Comparison of ENCODE assay signal across 13 mouse cellular contexts in genomic region chr15:79404277-79404676, GRCm38 (mm10). TPM values are rescaled to one million over a fixed set of nuclear protein-coding genes. Genes with fewer than 3 reads are reported as not detected.
A peak's percentile ranks its signal among the peaks of the same experiment; 100 is the strongest.
DNase-seq lines count a peak whose midpoint lies in the region; ATAC-seq and TF ChIP-seq lines count a peak whose summit lies in the region.
"Had no signal": no experiment of that assay in that cellular context is flagged by ENCODE, and none has a peak within 500 bp of the region (broad histone marks: within the 10 kb centered on the region; RNA-seq: fewer than 3 reads in every experiment).

No protein-coding gene starts in this region.

- H3K4me1 ChIP-seq in forebrain, embryonic 10.5 days, result peaks cover 50% of the 10 kb centered on the region
- H3K4me1 ChIP-seq in forebrain, embryonic 11.5 days (replicated peaks; ENCODE audit: control insufficient read depth, insufficient read depth, low read length), result peaks cover 8% of the 10 kb centered on the region; the same call in 1 of the 2 replicates
- H3K4me1 ChIP-seq in hindbrain, embryonic 15.5 days (replicated peaks), result peaks cover 42% of the 10 kb centered on the region
- H3K4me1 ChIP-seq in hindbrain, embryonic 12.5 days, result peaks cover 40% of the 10 kb centered on the region
- peaks cover 24% of the 10 kb centered on the region for H3K4me1 ChIP-seq in lung, postnatal 0 days (ENCODE audit: insufficient read depth, low read depth, low read length)
- peaks cover 44% of the 10 kb centered on the region for H3K4me1 ChIP-seq in limb, embryonic 15.5 days

- H3K9me3 ChIP-seq in forebrain, embryonic 10.5 days, result no peaks in the 10 kb centered on the region
- no peaks in the 10 kb centered on the region for H3K9me3 ChIP-seq in forebrain, embryonic 11.5 days (ENCODE audit: control insufficient read depth, low read length)
- H3K9me3 ChIP-seq in hindbrain, embryonic 15.5 days, result no peaks in the 10 kb centered on the region
- no peaks in the 10 kb centered on the region for H3K9me3 ChIP-seq in hindbrain, embryonic 12.5 days (replicated peaks)
- no peaks in the 10 kb centered on the region for H3K9me3 ChIP-seq in lung, postnatal 0 days (ENCODE audit: low read length)
- no peaks in the 10 kb centered on the region for H3K9me3 ChIP-seq in limb, embryonic 15.5 days
- H3K9me3 ChIP-seq: heart, embryonic 10.5 days; midbrain, embryonic 15.5 days had no signal

- WGBS in forebrain, embryonic 10.5 days, result 67% methylated on average over 1 of the region's 1 CpGs
- WGBS in forebrain, embryonic 11.5 days, result 70% methylated on average over 1 of the region's 1 CpGs
- WGBS in hindbrain, embryonic 15.5 days, result 81% methylated on average over 1 of the region's 1 CpGs
- 80% methylated on average over 1 of the region's 1 CpGs for WGBS in hindbrain, embryonic 12.5 days
- WGBS in lung, postnatal 0 days, result 92% methylated on average over 1 of the region's 1 CpGs
- 29% methylated on average over 1 of the region's 1 CpGs for WGBS in limb, embryonic 15.5 days

- ATAC-seq in forebrain, embryonic 11.5 days (replicated peaks; ENCODE audit: low FRiP score), result no peak
- ATAC-seq in hindbrain, embryonic 15.5 days (ENCODE audit: low FRiP score, low read depth), result no peak
- no peak for ATAC-seq in hindbrain, embryonic 12.5 days (ENCODE audit: low FRiP score)
- no peak for ATAC-seq in lung, postnatal 0 days
- no peak for ATAC-seq in limb, embryonic 15.5 days (ENCODE audit: insufficient number of reproducible peaks, low FRiP score, low TSS enrichment, low read depth)
- ATAC-seq: Patski had no signal

- DNase-seq in forebrain, embryonic 10.5 days (ENCODE audit: extremely low spot score, low spot score), result no peak
- no peak for DNase-seq in forebrain, embryonic 11.5 days (ENCODE audit: low spot score)
- DNase-seq in lung, postnatal 0 days (ENCODE audit: low spot score), result no peak
- DNase-seq in lung, postnatal 25 days (ENCODE audit: low spot score), result no peak
- DNase-seq in kidney, adult 8-10 months, result no peak
- DNase-seq: lung, postnatal 14 days; thymus, postnatal 4 days had no signal

- no peak overlapping the region for H3K9ac ChIP-seq in forebrain, embryonic 11.5 days (ENCODE audit: low read length)
- no peak overlapping the region for H3K9ac ChIP-seq in hindbrain, embryonic 15.5 days
- no peak overlapping the region for H3K9ac ChIP-seq in hindbrain, embryonic 12.5 days
- no peak overlapping the region for H3K9ac ChIP-seq in lung, postnatal 0 days (replicated peaks; ENCODE audit: low read depth)
- H3K9ac ChIP-seq in limb, embryonic 15.5 days, result no peak overlapping the region

- no peak for TF ChIP-seq EP300 in lung, postnatal 0 days (IDR thresholded peaks at IDR 0.05)

- H3K36me3 ChIP-seq in forebrain, embryonic 10.5 days (replicated peaks), result no peaks in the 10 kb centered on the region
- no peaks in the 10 kb centered on the region for H3K36me3 ChIP-seq in forebrain, embryonic 11.5 days (ENCODE audit: control insufficient read depth, insufficient read depth, low read length)
- no peaks in the 10 kb centered on the region for H3K36me3 ChIP-seq in hindbrain, embryonic 15.5 days
- H3K36me3 ChIP-seq in hindbrain, embryonic 12.5 days, result no peaks in the 10 kb centered on the region
- no peaks in the 10 kb centered on the region for H3K36me3 ChIP-seq in lung, postnatal 0 days (ENCODE audit: insufficient read depth, low read length)
- H3K36me3 ChIP-seq in limb, embryonic 15.5 days, result no peaks in the 10 kb centered on the region
- H3K36me3 ChIP-seq: heart, embryonic 10.5 days; midbrain, embryonic 15.5 days had no signal

- no peak for TF ChIP-seq CTCF in lung, postnatal 0 days (IDR thresholded peaks at IDR 0.05)

- H3K4me2 ChIP-seq in forebrain, embryonic 11.5 days (ENCODE audit: low read depth, low read length, severe bottlenecking), result no peak overlapping the region
- H3K4me2 ChIP-seq in hindbrain, embryonic 15.5 days, result peak overlapping the region; percentile 90
- H3K4me2 ChIP-seq in hindbrain, embryonic 12.5 days (replicated peaks), result no peak overlapping the region
- no peak overlapping the region for H3K4me2 ChIP-seq in lung, postnatal 0 days (replicated peaks; ENCODE audit: low read depth, low read length)
- H3K4me2 ChIP-seq in limb, embryonic 15.5 days, result no peak overlapping the region

- H3K4me3 ChIP-seq in forebrain, embryonic 10.5 days, result 0 out of 2 replicates have a peak overlapping the region, but pooled peaks have one; percentile 98
- no peak overlapping the region for H3K4me3 ChIP-seq in forebrain, embryonic 11.5 days (ENCODE audit: low read depth, low read length)
- no peak overlapping the region for H3K4me3 ChIP-seq in hindbrain, embryonic 15.5 days
- no peak overlapping the region for H3K4me3 ChIP-seq in hindbrain, embryonic 12.5 days
- H3K4me3 ChIP-seq in lung, postnatal 0 days (ENCODE audit: low read depth, low read length), result no peak overlapping the region
- H3K4me3 ChIP-seq in limb, embryonic 15.5 days, result no peak overlapping the region

- H3K27ac ChIP-seq in forebrain, embryonic 10.5 days, result no peak overlapping the region
- no peak overlapping the region for H3K27ac ChIP-seq in forebrain, embryonic 11.5 days (ENCODE audit: low read depth, low read length)
- H3K27ac ChIP-seq in hindbrain, embryonic 15.5 days (replicated peaks), result no peak overlapping the region
- no peak overlapping the region for H3K27ac ChIP-seq in hindbrain, embryonic 12.5 days
- 0 out of 2 replicates have a peak overlapping the region, but pooled peaks have one; percentile 62 for H3K27ac ChIP-seq in lung, postnatal 0 days (ENCODE audit: low read length)
- H3K27ac ChIP-seq in limb, embryonic 15.5 days, result peak overlapping the region; percentile 88; the same call in 1 of the 2 replicates

- peaks cover 17% of the 10 kb centered on the region for H3K27me3 ChIP-seq in forebrain, embryonic 10.5 days (ENCODE audit: poor library complexity, severe bottlenecking)
- no peaks in the 10 kb centered on the region for H3K27me3 ChIP-seq in forebrain, embryonic 11.5 days (ENCODE audit: control insufficient read depth, insufficient read depth, low read length)
- 0 out of 2 replicates have a peak, but pooled peaks cover 2% of the 10 kb centered on the region for H3K27me3 ChIP-seq in hindbrain, embryonic 15.5 days
- H3K27me3 ChIP-seq in hindbrain, embryonic 12.5 days, result peaks cover 10% of the 10 kb centered on the region; the same call in 1 of the 2 replicates
- no peaks in the 10 kb centered on the region for H3K27me3 ChIP-seq in lung, postnatal 0 days (replicated peaks; ENCODE audit: insufficient read depth, low read length)
- no peaks in the 10 kb centered on the region for H3K27me3 ChIP-seq in limb, embryonic 15.5 days
- H3K27me3 ChIP-seq: midbrain, embryonic 15.5 days; Patski had no signal

RNA-seq across cellular contexts. Expression of gene Tmem184b, which starts 0.9 kb away (rescaled TPM):
- 50.0 and 56.1 TPM in 2 replicates for polyA plus RNA-seq in forebrain, embryonic 10.5 days (2016; fragmentation: Nextera tagmentation; extraction: Ambion mirVana)
- polyA plus RNA-seq in forebrain, embryonic 11.5 days (2014; fragmentation: Nextera tagmentation; extraction: Ambion mirVana), result 52.3 and 55.2 TPM in 2 replicates
- 45.7 and 51.6 TPM in 2 replicates for polyA plus RNA-seq in hindbrain, embryonic 15.5 days (2015; fragmentation: Nextera tagmentation; extraction: Ambion mirVana)
- polyA plus RNA-seq in hindbrain, embryonic 12.5 days (2016; fragmentation: Nextera tagmentation; extraction: Ambion mirVana), result 46.2 and 52.0 TPM in 2 replicates
- polyA plus RNA-seq in lung, postnatal 0 days (2015; fragmentation: Nextera tagmentation; extraction: Ambion mirVana), result 55.3 and 56.7 TPM in 2 replicates
- polyA plus RNA-seq in limb, embryonic 15.5 days (2015; fragmentation: Nextera tagmentation; extraction: Ambion mirVana), result 87.5 and 99.8 TPM in 2 replicates

RNA-seq across cellular contexts. Expression of gene Csnk1e, which starts 51.1 kb away (rescaled TPM):
- 117 and 123 TPM in 2 replicates for polyA plus RNA-seq in forebrain, embryonic 10.5 days (2016; fragmentation: Nextera tagmentation; extraction: Ambion mirVana)
- polyA plus RNA-seq in forebrain, embryonic 11.5 days (2014; fragmentation: Nextera tagmentation; extraction: Ambion mirVana), result 209 and 213 TPM in 2 replicates
- polyA plus RNA-seq in hindbrain, embryonic 15.5 days (2015; fragmentation: Nextera tagmentation; extraction: Ambion mirVana), result 229 and 234 TPM in 2 replicates
- polyA plus RNA-seq in hindbrain, embryonic 12.5 days (2016; fragmentation: Nextera tagmentation; extraction: Ambion mirVana), result 280 and 284 TPM in 2 replicates
- 67.2 and 72.4 TPM in 2 replicates for polyA plus RNA-seq in lung, postnatal 0 days (2015; fragmentation: Nextera tagmentation; extraction: Ambion mirVana)
- 81.0 and 82.7 TPM in 2 replicates for polyA plus RNA-seq in limb, embryonic 15.5 days (2015; fragmentation: Nextera tagmentation; extraction: Ambion mirVana)

RNA-seq across cellular contexts. Expression of gene Maff, which starts 57.9 kb away (rescaled TPM):
- 1.5 and 1.6 TPM in 2 replicates for polyA plus RNA-seq in forebrain, embryonic 10.5 days (2016; fragmentation: Nextera tagmentation; extraction: Ambion mirVana)
- polyA plus RNA-seq in forebrain, embryonic 11.5 days (2014; fragmentation: Nextera tagmentation; extraction: Ambion mirVana), result 1.5 TPM in 2 replicates
- polyA plus RNA-seq in hindbrain, embryonic 15.5 days (2015; fragmentation: Nextera tagmentation; extraction: Ambion mirVana), result 1.00 and 1.0 TPM in 2 replicates
- 1.4 and 1.5 TPM in 2 replicates for polyA plus RNA-seq in hindbrain, embryonic 12.5 days (2016; fragmentation: Nextera tagmentation; extraction: Ambion mirVana)
- polyA plus RNA-seq in lung, postnatal 0 days (2015; fragmentation: Nextera tagmentation; extraction: Ambion mirVana), result 10.6 and 10.8 TPM in 2 replicates
- 4.2 and 4.7 TPM in 2 replicates for polyA plus RNA-seq in limb, embryonic 15.5 days (2015; fragmentation: Nextera tagmentation; extraction: Ambion mirVana)

Comparison
In these comparisons a context has a peak if more than half of its experiments do, and no peak if none do; other contexts are left out.
1. H3K27ac ChIP-seq: peak in lung, postnatal 0 days (single experiment) and limb, embryonic 15.5 days (single experiment); none in forebrain, embryonic 10.5 days (single experiment), forebrain, embryonic 11.5 days (single experiment), hindbrain, embryonic 15.5 days (single experiment) and hindbrain, embryonic 12.5 days (single experiment).